Mouse (Mus musculus) G1E (cell line): ENCODE measurements around the gene Pias1. TPM values are rescaled to one million over a fixed set of nuclear protein-coding genes. Genes with fewer than 3 reads are reported as not detected.

Source experiments
- ATAC-seq: 2 replicates; pipeline ENCODE4 v1.8.0; 2016; ENCODE audit warnings: mild to moderate bottlenecking; ENCODE audit not compliant: insufficient number of reproducible peaks, poor library complexity, low FRiP score, severe bottlenecking; ENCODE audit errors: extremely low read depth
- DNase-seq: peaks from one replicate; pipeline ENCODE4 v3.0.0; 2012; ENCODE audit warnings: low spot score
- H3K27me3 ChIP-seq: 2 replicates; pipeline ENCODE4 v1.6.1; 2012; ENCODE audit warnings: mild to moderate bottlenecking, low read length, inconsistent platforms; ENCODE audit not compliant: insufficient read depth
- H3K36me3 ChIP-seq: replicated peaks from 2 replicates; pipeline ENCODE3; 2012; ENCODE audit warnings: mild to moderate bottlenecking, inconsistent platforms
- H3K4me1 ChIP-seq: 2 replicates; pipeline ENCODE4 v1.6.1; 2012; ENCODE audit warnings: low read depth, low read length, inconsistent platforms, mixed read lengths; ENCODE audit not compliant: insufficient read depth
- H3K4me3 ChIP-seq: 2 replicates; pipeline ENCODE4 v1.5.1; 2012; ENCODE audit warnings: low read depth, mild to moderate bottlenecking, inconsistent platforms, low read length, moderate library complexity, mixed read lengths
- H3K9me3 ChIP-seq: replicated peaks from 2 replicates; pipeline ENCODE4 v1.6.1; 2012; ENCODE audit warnings: inconsistent platforms
- CTCF ChIP-seq: IDR thresholded peaks from 2 replicates; pipeline ENCODE4 v1.5.1; 2012; ENCODE audit warnings: low read depth, low read length, inconsistent platforms, mixed read lengths
- GATA1 ChIP-seq: IDR thresholded peaks from 2 replicates; pipeline ENCODE4 v1.6.1; 2012; ENCODE audit warnings: borderline replicate concordance, low read length, inconsistent platforms, mixed read lengths
- GATA2 ChIP-seq: IDR thresholded peaks from 2 replicates; pipeline ENCODE4 v1.6.1; 2012; ENCODE audit warnings: low read depth, low read length, inconsistent platforms, borderline replicate concordance
- POLR2AphosphoS5 ChIP-seq: IDR thresholded peaks from 2 replicates; pipeline ENCODE4 v1.6.1; 2012; ENCODE audit warnings: low read depth, low read length, inconsistent platforms; ENCODE audit not compliant: insufficient replicate concordance
- TAL1 ChIP-seq: conservative IDR thresholded peaks from 2 replicates; pipeline ENCODE4 v1.6.1; 2012; ENCODE audit warnings: low read depth, low read length, inconsistent platforms, mixed read lengths
- polyA plus RNA-seq: library from polyadenylated mRNA; stranded (reverse); fragments of >175 nt; gene quantifications from 2 replicates; pipeline ENCODE4 v1.2.3, GENCODE M21; 2012
- total RNA-seq, 2 experiments: library from RNA; stranded (forward) in 1 of 2; stranded (reverse) in 1 of 2; fragments of 200-1000 nt in 1 of 2; fragments of >200 nt in 1 of 2; fragmentation: Nextera tagmentation in 1 of 2; gene quantifications; 2 replicates each; pipeline ENCODE4 v1.2.3; 2014 to 2017

Pias1 gene
- total and polyA plus RNA-seq, 3 experiments: 1.5 to 125 (median 51.6) TPM

DNA sequence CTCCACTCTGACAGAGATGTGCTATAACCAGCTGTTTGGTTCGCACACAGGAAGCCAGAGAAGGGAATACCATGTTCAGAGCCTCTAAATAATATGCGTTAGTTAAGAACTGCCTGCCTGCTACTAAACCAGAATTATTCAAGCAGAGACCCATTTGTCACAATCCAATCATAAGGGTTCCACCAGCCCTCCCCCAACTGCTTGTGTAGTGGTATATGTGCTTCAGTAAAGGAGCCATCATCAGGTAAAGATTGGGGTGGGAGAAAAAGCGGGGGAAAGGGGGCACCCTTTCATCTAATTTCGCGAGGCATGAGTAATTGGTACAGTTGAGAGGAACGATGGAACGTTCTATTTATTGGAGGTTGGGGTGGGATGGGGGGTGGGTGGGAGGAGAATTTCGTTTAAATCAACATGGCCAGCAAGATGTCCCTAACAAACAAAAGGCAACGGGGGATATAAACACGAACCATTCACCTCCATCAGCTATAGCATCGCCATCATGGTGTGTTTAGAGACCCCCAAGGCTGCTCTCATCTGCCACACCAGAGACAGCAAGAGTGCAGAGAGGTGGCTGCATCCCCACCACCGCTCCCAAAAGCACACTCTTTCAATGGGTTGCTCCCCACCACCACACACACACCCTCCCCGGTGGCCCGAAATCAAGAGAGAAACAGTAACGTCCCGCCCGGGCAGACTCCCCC lies 8.1 kb downstream of the Pias1 start:
- peaks cover 9% of the 10 kb centered on the region for H3K36me3 ChIP-seq
- H3K27me3 ChIP-seq: 0 out of 2 replicates have a peak, but pooled peaks cover 2% of the 10 kb centered on the region
- H3K9me3 ChIP-seq: no peaks in the 10 kb centered on the region
- H3K4me1 ChIP-seq: peaks cover 24% of the 10 kb centered on the region
- ATAC-seq (no peak), DNase-seq (peak; percentile 25)
- peak overlapping the region; percentile 85 for H3K4me3 ChIP-seq
- TF ChIP-seq CTCF (no peak), POLR2AphosphoS5 (no peak), GATA2 (no peak), GATA1 (no peak), TAL1 (no peak)

DNA sequence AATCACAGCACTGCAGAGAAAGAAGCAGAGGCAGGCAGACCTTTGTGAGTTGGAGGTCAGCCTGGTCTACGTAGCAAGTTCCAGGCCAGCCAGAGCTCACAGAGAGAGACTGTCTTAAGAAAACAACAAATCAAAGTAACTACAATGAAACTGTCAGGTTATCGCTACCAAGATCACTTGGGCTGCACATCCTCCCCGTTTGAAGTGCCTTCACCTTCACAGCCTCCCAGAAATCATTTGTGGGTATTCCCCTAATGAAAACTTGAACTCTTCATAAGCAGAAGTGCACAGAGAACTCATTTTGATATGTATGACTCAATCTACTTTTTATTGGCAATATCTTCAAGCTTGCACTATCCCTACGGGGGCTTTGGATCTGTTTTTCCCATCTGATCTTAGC lies 10.6 kb downstream of the Pias1 start:
- no peaks in the 10 kb centered on the region for H3K27me3 ChIP-seq
- ATAC-seq (no peak), DNase-seq (no peak)
- peaks cover 27% of the 10 kb centered on the region for H3K4me1 ChIP-seq
- TF ChIP-seq TAL1 (no peak), GATA2 (no peak), GATA1 (no peak), CTCF (no peak), POLR2AphosphoS5 (no peak)
- peaks cover 15% of the 10 kb centered on the region for H3K36me3 ChIP-seq
- H3K4me3 ChIP-seq: no peak overlapping the region
- H3K9me3 ChIP-seq: no peaks in the 10 kb centered on the region

DNA sequence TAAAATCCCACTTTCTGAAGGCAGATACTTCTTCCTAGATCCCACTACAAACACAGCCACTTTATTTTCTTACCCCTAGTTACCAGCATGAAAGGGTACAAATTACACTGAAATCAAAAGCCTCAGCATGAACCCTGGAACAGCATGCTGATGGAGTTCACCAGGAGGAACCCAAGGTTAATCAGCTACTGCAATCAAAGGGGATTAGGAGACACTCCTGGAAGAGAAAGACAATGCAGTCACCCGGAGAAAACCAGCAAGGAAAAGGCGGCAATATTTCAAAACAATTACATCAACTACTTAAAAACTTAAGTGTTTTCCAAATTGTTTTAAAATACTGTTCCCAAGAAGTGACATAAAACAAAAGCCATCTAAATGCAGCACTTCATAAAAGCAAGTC lies 11.9 kb downstream of the Pias1 start:
- no peak for TF ChIP-seq GATA1
- TF ChIP-seq POLR2AphosphoS5: no peak
- no peak for TF ChIP-seq CTCF
- no peak for TF ChIP-seq GATA2
- TF ChIP-seq TAL1: no peak
- H3K4me1 ChIP-seq: peaks cover 31% of the 10 kb centered on the region
- ATAC-seq (no peak), DNase-seq (no peak)
- H3K9me3 ChIP-seq: no peaks in the 10 kb centered on the region
- peaks cover 25% of the 10 kb centered on the region for H3K36me3 ChIP-seq
- no peak overlapping the region for H3K4me3 ChIP-seq
- no peaks in the 10 kb centered on the region for H3K27me3 ChIP-seq

DNA sequence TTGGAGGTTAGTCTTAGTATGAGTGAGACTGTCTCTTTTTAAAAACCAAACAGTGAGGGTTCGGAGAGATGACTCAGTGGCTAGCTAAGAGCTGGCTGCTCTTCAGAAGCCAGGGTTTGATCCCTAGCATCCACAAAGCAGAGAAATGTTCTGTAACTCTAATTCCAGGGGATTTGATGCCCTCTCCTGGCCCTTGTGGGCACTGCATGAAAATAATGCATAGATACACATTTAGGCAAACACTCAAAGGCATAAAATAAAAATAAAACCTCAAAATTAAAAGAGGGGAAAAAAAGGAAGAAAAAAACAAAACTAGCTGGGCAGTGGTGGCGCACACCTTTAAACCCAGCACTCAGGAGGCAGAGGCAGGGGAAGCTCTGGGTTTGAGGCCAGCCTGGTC lies 13.3 kb downstream of the Pias1 start:
- ATAC-seq: no peak
- Histone ChIP-seq H3K27me3 (no peaks in the 10 kb centered on the region), H3K4me3 (no peak overlapping the region), H3K4me1 (peaks cover 28% of the 10 kb centered on the region), H3K36me3 (peaks cover 29% of the 10 kb centered on the region), H3K9me3 (no peaks in the 10 kb centered on the region)
- DNase-seq: no peak
- TF ChIP-seq GATA2: no peak
- TF ChIP-seq CTCF: peak; percentile 26; the same call in 1 of the 2 replicates

DNA sequence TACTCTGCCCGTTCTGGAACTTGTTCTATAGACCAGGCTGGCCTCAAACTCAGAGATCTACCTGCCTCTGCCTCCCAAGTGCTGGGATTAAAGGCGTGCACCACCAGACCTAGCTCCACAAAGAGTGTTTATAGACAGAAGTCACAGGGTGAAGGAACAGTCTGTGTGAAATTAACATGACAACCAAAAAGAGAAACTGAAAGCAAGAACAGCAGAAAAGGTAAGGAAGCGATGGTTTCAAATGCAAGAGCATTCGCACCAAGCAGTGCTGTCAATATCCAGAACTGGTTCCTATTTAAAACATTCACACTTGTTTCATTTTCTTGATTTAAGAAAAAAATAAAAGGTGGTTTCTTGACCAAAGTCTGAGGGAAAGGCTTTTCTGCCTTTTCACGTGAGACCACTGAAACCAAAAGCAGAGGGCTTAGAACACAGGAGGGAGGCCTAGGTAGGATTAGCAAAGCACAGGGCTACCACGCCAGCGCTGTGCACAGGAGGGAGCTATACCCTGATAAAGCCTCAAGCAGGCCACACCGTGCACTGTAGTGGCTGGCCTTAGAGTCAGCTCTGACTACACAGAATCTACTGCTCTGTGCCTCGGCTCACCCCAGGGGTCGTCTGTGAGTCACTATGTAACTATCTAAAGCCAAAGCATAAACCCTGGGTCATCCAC lies 15.5 kb downstream of the Pias1 start:
- H3K4me3 ChIP-seq: no peak overlapping the region
- H3K4me1 ChIP-seq: peaks cover 21% of the 10 kb centered on the region
- no peak for DNase-seq

DNA sequence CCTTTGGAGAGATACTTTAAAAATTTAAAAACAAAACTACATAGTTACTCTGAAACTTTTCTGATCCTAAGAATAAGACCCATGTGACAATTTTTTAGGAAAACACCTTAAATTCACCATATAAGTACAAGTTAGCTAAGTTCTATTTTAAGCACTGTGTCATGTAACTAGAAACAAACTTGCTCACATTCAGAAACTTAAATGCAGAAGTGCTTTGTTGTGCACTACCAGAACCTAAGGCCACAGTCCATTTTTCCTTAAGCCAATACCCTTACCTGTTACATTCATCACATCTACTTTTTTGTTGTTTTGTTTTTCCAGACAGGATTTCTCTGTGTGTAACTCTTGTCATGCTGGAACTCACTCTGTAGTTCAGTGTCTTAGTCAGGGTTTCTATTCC lies 17.4 kb downstream of the Pias1 start:
- no peaks in the 10 kb centered on the region for H3K27me3 ChIP-seq
- H3K9me3 ChIP-seq: no peaks in the 10 kb centered on the region
- H3K36me3 ChIP-seq: peaks cover 30% of the 10 kb centered on the region
- H3K4me3 ChIP-seq: no peak overlapping the region
- TF ChIP-seq GATA1: no peak
- TF ChIP-seq POLR2AphosphoS5: no peak
- no peak for TF ChIP-seq TAL1
- DNase-seq: no peak
- peaks cover 18% of the 10 kb centered on the region for H3K4me1 ChIP-seq
- ATAC-seq: no peak

More for the DNA sequence above, 15.5 kb downstream of the Pias1 start:
- no peak for ATAC-seq
- H3K9me3 ChIP-seq: no peaks in the 10 kb centered on the region
- no peak for TF ChIP-seq TAL1
- peaks cover 28% of the 10 kb centered on the region for H3K36me3 ChIP-seq
- no peaks in the 10 kb centered on the region for H3K27me3 ChIP-seq
